Mouse (Mus musculus): Measurements from ENCODE around the gene Igfbp6. TPM values are rescaled to one million over a fixed set of nuclear protein-coding genes. Genes with fewer than 3 reads are reported as not detected.

Igfbp6 gene
- polyA plus RNA-seq, 1 experiment from 2014 or later, result 7.5 TPM

- DNase-seq (ENCODE audit: low spot score), result peak; percentile 86
These were observed 35.3 kb upstream of the Igfbp6 start for GRCm38 (mm10) chr15:102108651-102109525.

- DNase-seq (ENCODE audit: low spot score), result no peak
These were observed 33.9 kb upstream of the Igfbp6 start for GRCm38 (mm10) chr15:102110271-102110670.

- no peak for DNase-seq (ENCODE audit: low spot score)
These were observed 33.3 kb upstream of the Igfbp6 start for GRCm38 (mm10) chr15:102110701-102111494.

- no peak for DNase-seq (ENCODE audit: low spot score)
These were observed 32.7 kb upstream of the Igfbp6 start for GRCm38 (mm10) chr15:102111495-102111829.

- DNase-seq (ENCODE audit: low spot score), result no peak
These were observed 32.0 kb upstream of the Igfbp6 start for GRCm38 (mm10) chr15:102112181-102112580.

GRCm38 (mm10) chr15:102112827-102113226 is 31.3 kb upstream of the Igfbp6 start:
- no peak for DNase-seq (ENCODE audit: low spot score)

GRCm38 (mm10) chr15:102113674-102114073 is 30.5 kb upstream of the Igfbp6 start:
- DNase-seq (ENCODE audit: low spot score), result no peak

- DNase-seq (ENCODE audit: low spot score), result no peak
These were observed 29.4 kb upstream of the Igfbp6 start for GRCm38 (mm10) chr15:102114651-102115260.

- DNase-seq (ENCODE audit: low spot score), result peak; percentile 55
These were observed 28.4 kb upstream of the Igfbp6 start for GRCm38 (mm10) chr15:102115731-102116231.

- no peak for DNase-seq (ENCODE audit: low spot score)
These were observed 27.3 kb upstream of the Igfbp6 start for GRCm38 (mm10) chr15:102116753-102117415.

- no peak for DNase-seq (ENCODE audit: low spot score)
These were observed 26.4 kb upstream of the Igfbp6 start for GRCm38 (mm10) chr15:102117461-102118443.

- DNase-seq (ENCODE audit: low spot score), result no peak
These were observed 25.6 kb upstream of the Igfbp6 start for GRCm38 (mm10) chr15:102118591-102118990.

- DNase-seq (ENCODE audit: low spot score), result no peak
These were observed 24.9 kb upstream of the Igfbp6 start for GRCm38 (mm10) chr15:102119121-102119830.

GRCm38 (mm10) chr15:102119831-102120170 is 24.4 kb upstream of the Igfbp6 start:
- no peak for DNase-seq (ENCODE audit: low spot score)

GRCm38 (mm10) chr15:102120530-102120929 is 23.6 kb upstream of the Igfbp6 start:
- no peak for DNase-seq (ENCODE audit: low spot score)

- DNase-seq (ENCODE audit: low spot score), result no peak
These were observed 17.9 kb upstream of the Igfbp6 start for GRCm38 (mm10) chr15:102126303-102126702.

- no peak for DNase-seq (ENCODE audit: low spot score)
These were observed 10.8 kb upstream of the Igfbp6 start for GRCm38 (mm10) chr15:102133314-102133713.

GRCm38 (mm10) chr15:102134709-102135108 is 9.5 kb upstream of the Igfbp6 start:
- DNase-seq (ENCODE audit: low spot score), result no peak

- DNase-seq (ENCODE audit: low spot score), result no peak
These were observed 8.5 kb upstream of the Igfbp6 start for GRCm38 (mm10) chr15:102135522-102136128.

Measured in thymus, postnatal 0 days (tissue).